Mouse (Mus musculus) brain, adult 2 months (tissue): Measurements from ENCODE around the gene Rasa3.

Experiments used
- DNase-seq: peaks from one replicate; pipeline ENCODE4 v3.0.0; 2011; ENCODE audit warnings: low read depth, low spot score

The Rasa3 gene

GRCm38 (mm10) chr8:13551574-13551830, 125.9 kb downstream of the Rasa3 start:
- no peak for DNase-seq

GRCm38 (mm10) chr8:13550718-13551573, 126.5 kb downstream of the Rasa3 start:
- peak; percentile 97 for DNase-seq

- peak; percentile 77 for DNase-seq
Observed at GRCm38 (mm10) chr8:13548831-13549230, 128.6 kb downstream of the Rasa3 start.

- peak; percentile 57 for DNase-seq
Observed at GRCm38 (mm10) chr8:13548235-13548634, 129.2 kb downstream of the Rasa3 start.

GRCm38 (mm10) chr8:13546421-13546820, 131.0 kb downstream of the Rasa3 start:
- no peak for DNase-seq

GRCm38 (mm10) chr8:13541526-13541925, 135.9 kb downstream of the Rasa3 start:
- no peak for DNase-seq

GRCm38 (mm10) chr8:13540122-13540521, 137.3 kb downstream of the Rasa3 start:
- no peak for DNase-seq

GRCm38 (mm10) chr8:13538821-13539220, 138.6 kb downstream of the Rasa3 start:
- peak; percentile 78 for DNase-seq

- no peak for DNase-seq
Observed at GRCm38 (mm10) chr8:13537102-13537501, 140.3 kb downstream of the Rasa3 start.

GRCm38 (mm10) chr8:13533123-13533522, 144.3 kb downstream of the Rasa3 start:
- no peak for DNase-seq

GRCm38 (mm10) chr8:13531602-13532171, 145.7 kb downstream of the Rasa3 start:
- peak; percentile 47 for DNase-seq

GRCm38 (mm10) chr8:13530941-13531340, 146.5 kb downstream of the Rasa3 start:
- DNase-seq = peak; percentile 94

GRCm38 (mm10) chr8:13530401-13530800, 147.0 kb downstream of the Rasa3 start:
- DNase-seq = peak; percentile 47

- DNase-seq = peak; percentile 94
Observed at GRCm38 (mm10) chr8:13529891-13530316, 147.5 kb downstream of the Rasa3 start.

GRCm38 (mm10) chr8:13529011-13529840, 148.2 kb downstream of the Rasa3 start:
- no peak for DNase-seq

GRCm38 (mm10) chr8:13521392-13521791, 156.0 kb downstream of the Rasa3 start:
- DNase-seq = no peak

GRCm38 (mm10) chr8:13520349-13520748, 157.1 kb downstream of the Rasa3 start:
- no peak for DNase-seq

GRCm38 (mm10) chr8:13519503-13519902, 157.9 kb downstream of the Rasa3 start:
- peak; percentile 71 for DNase-seq

- DNase-seq = no peak
Observed at GRCm38 (mm10) chr8:13517284-13517781, 160.1 kb downstream of the Rasa3 start.
